Mouse (Mus musculus): ENCODE measurements around the gene Tbxa2r.

Tbxa2r gene

DNA sequence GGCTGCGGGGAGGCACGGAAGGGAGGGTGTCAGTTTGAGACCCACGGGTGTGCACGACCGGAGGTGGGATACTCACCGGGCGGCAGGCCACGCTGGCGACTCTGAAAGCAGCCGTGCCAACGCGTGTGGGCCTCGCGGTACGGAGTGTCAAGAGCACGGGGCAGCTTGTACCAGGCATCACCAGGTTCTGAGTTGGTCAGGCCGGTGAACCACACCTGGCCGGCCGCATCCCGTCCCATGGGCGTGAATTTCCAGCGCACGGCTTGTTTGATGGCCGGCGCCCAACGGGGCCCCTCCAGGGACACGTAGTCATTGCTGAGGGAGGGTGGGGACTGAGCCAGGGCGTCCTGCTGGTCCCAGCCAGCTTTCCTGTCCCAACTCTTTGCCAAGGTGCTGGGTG is 36.1 kb downstream of the Tbxa2r start:
- DNase-seq (ENCODE audit: low spot score in 2 of 2), result no peak

DNA sequence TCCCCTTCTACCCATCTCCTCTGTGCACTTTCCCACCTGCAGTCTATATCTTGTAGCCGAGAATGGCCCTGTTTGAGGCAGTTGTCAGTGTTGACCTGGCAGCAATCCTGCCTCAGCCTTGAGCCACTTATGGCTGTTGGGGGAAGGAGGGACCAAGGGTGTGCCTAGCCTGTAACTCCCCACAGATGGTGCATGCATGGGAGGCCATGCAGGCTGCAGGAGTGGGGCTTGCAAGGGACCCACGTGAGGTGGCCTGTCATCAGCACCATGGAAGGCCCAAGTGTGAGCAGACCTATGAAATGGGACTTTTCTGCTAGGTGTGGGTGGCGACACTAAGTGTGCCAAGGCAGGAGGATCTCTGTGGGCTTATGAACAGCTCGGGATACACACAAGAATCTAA is 36.5 kb downstream of the Tbxa2r start:
- DNase-seq (ENCODE audit: low spot score in 2 of 2), result no peak

DNA sequence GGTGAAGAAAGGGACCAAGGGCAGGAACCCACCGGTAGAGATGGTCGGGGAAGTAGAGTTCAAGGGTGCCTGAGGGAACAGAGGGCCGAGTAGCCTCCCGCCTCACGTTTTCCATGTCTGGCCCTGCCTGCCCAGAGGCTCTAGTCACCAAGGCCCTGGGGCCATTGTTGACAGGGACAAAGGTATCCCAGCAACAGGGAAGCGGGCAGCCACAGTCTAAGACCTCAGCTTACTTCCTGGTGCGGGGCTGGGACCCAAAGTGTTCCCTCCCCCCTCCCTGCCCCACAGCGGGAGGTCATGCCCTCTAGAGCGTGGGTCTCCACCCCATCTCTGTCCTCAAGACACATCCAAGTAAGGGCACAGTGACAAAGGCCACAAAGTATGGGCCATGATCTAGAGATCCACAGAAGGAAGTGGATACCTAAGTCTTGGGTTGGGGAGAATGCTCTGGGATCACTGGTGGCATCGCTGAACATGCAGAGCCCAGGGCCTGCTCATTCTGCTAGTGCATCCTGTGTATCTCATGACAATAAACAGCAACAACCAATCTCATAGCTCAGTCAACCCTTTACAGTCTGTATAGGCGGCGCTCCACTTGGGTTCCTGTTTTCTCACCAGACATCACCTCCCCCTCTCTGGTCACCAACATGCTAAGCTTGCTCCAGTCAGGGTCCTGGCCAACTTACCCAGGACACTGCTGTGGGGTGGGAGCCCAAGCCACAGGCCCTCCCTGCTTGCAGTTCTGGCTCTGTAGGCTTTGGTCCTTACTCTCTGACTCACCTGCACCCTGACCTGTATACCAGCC is 37.3 kb downstream of the Tbxa2r start, which contains the start of gene 4930404N11Rik:
TSS of gene 4930404N11Rik (minus strand) at position 145 of the 805 bp plus-strand sequence.
- no peak for DNase-seq (ENCODE audit: low spot score in 2 of 2)

DNA sequence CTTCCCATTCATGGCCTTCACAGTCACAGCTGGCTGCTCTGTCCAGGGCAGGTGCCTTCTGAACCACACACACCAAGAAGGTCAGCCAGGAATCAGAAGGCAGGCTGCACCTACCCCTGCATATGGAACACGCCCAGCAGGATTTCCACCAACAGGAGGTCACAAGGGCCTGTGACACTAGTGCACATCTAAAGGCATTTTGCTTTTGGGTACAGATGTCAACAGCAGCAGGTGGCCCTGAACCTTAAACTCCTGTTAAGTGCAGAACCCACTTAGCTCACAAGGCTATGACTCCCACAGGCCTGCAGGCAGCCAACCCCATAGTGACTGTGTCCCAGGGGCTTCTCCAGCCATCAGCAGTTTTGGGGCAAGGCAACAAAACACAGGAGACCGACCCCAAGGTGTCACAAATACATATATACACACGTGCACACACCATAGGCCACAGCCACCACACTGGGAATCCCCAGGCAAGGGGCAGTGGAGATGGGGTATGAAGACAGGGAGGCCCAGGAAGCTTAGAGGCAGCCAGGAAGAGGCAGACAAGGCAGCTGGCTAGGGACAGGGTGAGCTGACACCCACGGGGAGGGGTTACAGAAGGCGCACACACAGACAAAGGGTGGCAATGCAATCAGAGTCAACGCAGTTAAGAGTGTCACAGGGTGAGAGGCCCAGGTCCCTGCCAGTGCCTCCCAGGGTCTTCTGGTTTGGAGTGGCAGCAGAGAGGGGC is 38.1 kb downstream of the Tbxa2r start:
- DNase-seq (ENCODE audit: low spot score in 2 of 2), result no peak

DNA sequence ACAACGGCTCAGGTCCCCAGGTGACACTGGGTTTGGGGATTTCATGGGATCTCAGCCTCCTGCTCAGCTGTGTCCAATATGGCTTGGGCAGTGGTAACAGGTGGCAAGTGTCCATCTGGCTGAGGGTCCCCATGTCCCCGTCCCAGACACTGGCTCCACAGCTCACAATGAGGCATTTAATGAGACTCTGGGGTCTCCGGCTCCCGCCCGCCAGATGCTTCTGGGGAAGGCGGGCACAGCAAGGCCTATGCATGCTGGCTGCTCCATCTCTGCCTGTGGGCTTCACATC is 38.6 kb downstream of the Tbxa2r start:
- DNase-seq (ENCODE audit: low spot score in 2 of 2), result no peak

DNA sequence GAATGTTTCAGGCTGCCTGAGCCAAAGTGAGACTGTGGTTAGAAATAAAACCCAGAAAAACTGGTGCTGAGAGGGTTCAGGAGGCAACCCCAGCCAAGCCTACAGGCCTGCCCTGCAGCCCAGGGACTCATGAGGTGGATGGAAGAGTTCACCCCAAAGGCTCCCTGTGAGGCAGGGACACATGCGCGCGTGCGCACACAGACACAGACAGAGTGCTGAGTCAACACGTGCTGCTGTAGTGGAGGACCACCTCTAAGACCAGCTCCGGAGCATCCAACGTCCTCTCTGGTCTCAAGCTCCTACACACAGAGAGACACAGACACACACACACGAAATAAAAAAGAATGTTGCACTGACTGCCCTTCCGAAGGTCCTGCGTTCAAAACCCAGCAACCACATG is 46.8 kb downstream of the Tbxa2r start:
- DNase-seq (ENCODE audit: low spot score in 2 of 2), result no peak

DNA sequence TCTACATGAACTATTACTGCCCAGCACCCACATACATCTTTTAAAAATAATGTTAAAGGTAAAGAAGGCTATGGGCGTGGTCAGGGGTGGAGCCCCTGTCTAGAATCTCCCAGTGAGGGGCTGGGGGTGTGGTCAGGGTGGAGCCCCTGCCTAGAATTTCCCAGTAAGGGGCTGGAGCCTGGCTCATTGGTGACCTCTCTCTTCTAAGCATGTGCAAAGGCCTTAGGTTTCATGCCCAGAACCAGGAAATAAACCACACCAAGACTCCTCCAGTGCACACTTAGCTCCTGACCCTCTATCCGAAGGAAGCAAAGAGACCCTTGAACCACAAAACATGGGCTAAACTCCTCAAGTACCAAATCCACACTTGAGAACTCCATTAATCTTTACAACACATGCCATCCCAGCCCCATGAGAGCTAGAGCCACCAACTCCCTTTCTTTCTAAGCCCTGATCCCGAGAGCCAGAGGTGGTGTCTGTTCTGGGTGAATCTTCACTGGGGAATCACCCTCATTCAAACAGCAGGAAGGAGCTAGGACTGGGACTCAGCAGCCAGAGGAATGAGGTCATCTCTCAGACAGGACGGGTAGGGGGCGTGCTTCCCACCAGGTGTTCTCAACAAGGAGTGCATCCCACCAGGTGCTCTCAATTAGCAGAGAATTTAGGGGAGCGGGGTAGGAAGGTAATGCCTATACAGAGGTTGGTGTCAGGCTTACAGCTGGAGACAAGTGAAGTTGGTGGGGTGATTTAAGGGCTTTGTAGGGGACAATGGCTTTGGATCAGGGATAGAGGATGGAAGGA is 48.2 kb downstream of the Tbxa2r start:
- no peak for DNase-seq (ENCODE audit: low spot score in 2 of 2)

DNA sequence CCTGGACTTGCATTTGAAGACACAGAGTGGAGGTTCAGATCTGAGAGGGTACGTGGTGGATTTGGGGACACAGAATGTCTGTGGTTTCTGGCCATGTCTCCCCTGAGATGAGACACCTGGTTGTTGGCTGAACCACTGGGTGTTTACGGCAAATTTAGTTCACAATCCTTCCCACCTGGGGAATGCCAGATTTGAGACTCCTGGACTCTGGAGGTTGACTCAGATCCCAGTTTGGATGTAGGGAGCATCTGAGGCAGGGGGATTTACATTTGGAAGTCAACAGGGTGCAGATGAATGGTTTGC is 48.8 kb downstream of the Tbxa2r start:
- no peak for DNase-seq (ENCODE audit: low spot score in 2 of 2)

DNA sequence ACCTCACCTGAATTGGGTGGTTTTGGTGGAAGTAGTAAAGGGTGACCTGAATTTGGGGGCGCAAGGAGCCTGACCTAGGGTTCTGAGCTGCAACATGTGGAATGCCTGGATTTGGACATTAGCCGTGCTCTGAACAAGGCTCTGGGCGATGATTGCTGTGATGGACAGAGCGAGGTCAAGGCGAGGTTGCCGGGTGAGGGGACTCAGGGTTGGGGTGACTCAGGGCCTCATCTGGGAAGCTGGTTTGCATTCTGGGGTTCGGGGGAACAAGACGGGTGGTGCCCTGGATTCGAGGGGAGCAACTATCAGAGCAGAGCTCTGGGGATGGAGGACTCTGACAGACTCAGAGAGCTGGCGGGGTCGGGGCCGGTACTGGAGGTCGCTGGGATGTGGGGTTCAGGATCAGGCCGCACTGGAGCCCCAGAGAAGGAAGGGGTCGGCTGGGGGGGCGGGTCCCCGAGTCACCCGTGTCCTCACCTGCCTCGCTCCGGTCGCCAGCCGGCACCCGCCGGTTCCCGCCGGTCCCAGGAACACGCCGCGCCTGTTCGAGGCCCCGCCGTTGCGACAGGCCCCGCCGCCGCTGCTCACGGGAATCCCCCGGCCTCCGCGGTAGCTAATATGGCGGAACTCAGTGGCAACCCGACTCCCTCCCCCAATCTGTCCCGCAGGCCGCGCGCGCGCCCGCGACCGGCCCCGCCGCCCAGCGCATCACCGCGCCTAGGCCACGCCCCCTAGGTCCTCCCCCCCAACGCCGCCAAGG is 49.4 kb downstream of the Tbxa2r start, which contains the start of gene Fzr1:
TSS of gene Fzr1 (minus strand) at position 724 of the 760 bp plus-strand sequence.
- no peak for DNase-seq (ENCODE audit: low spot score in 2 of 2)

DNA sequence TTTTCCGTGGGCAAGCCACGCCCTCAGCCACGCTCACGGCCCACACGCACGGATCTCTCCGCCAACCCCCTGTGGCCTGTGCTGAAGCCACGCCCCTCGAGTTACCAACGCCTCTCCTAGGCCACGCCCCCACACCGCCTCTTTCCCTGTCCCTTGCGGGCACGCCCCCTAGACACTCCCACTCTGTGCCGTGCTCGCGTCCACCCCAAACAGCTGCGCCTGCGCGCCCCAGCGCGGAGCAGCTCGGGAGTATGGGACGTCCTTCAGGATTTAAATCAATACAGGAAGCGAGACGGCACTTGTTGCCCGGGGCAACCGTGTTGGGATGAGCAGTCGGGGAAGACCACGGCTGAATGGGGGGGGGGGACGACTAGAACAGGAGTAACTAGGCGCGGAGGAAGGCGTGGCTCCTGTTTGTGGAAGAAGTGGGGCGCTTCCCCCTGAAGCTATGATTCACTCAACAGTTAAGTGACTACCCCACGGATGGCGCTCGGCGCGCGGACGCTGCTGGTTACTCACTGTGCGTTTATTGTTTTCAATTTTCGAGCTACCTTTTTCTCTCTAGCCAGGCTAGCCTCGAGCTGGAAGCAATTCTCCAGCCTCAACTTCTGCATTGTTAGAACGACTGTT is 50.1 kb downstream of the Tbxa2r start:
- DNase-seq (ENCODE audit: low spot score in 2 of 2), result peak; percentile 100

DNA sequence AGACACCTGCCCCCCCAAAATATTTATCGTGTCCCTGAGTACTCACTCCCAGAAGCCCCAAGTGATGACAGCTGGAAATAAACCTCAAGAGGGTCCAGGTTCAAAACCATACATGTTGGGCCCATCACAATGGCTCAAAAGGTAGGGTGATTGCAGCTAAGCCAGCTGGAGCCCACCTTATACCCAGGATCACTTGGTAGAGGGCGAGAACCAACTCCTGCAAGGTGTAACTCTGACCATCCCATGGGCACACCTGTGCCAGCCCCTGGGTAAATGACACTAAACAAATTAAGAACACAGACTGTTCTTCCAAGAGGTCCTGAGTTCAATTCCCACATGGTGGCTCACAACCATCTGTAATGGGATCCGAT is 50.6 kb downstream of the Tbxa2r start:
- no peak for DNase-seq (ENCODE audit: low spot score in 2 of 2)

DNA sequence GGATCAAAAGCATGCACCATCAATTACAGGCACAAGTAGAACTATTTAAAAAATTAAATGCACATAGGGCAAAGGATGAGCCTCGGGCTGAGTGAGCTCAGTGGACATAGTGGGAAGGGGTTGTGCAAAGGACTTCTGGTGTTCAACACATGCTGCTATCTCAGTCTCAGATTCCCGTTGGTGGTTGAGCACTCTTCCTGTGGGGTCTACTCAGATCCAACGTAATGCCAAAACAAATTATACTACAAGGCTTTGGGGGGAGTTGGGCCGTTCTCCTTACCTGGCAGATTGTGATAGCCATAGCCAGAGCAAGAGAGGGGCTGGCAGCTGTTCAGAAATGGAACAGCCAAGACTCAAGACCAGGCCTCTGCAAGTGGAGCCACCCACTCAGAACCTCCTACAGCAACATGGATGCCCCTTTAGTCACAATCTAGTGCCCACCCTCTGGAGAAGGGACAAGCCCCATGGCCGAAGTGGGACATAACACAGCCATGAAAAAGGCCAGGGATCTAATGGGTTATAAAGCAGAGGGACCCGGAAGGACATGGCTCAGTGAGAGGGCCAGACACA is 51.4 kb downstream of the Tbxa2r start:
- no peak for DNase-seq (ENCODE audit: low spot score in 2 of 2)

DNA sequence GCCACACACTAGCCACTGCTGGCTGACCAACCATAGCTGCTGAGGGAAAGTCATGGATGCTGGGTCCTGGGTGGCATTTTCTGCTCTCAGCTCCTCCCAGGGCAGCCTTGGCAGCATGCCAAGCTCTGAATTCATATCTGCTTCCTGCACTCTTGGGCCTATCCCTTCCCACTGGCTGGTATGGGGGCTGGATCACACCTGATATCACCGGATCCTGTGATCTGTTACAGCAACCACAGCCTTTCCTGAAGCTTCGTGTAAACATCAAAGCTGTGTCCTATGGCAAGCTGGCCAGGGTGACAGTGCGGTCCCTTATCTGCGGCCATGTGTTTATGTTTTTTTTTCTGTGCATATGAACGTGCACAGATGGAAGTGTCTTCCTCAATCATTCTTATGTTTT is 53.5 kb downstream of the Tbxa2r start:
- no peak for DNase-seq (ENCODE audit: low spot score in 2 of 2)

DNA sequence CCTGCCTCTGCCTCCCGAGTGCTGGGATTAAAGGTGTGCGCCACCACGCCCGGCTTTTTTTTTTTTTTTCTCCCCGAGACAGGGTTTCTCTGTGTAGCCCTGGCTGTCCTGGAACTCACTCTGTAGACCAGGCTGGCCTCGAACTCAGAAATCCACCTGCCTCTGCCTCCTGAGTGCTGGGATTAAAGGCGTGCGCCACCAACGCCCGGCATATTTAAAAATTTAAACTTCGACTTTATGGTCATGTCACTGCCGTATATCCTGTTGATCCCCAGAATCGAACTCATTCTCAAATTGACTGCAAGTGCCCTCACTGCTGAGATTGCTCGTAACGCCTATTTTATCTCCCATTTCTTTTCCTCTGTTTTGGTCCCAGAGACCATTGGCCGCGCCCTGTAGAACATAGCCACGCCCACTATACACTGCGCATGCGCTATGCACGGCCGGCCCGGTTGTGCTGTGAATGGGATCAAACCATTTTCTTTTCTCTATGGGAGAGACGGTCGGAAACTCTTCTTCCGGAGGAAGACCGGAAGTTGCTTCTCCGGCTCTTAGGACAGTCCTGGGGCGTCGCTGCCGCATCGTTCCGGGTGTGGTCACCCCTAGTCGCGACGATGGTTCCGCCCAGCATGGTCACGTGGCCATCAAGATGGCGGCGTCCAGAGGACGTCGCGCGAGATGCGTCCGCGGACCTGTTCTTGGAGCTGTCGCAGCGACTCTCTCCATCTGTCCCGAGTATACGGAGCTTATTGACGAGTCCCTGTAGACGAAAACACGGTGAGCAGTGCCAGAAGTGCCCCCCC is 55.5 kb downstream of the Tbxa2r start, which contains the start of the genes Dohh and Gm48551:
TSS of gene Dohh (plus strand) at position 627 of the 803 bp plus-strand sequence.
TSS of gene Gm48551 (plus strand) at position 665 of the 803 bp plus-strand sequence.
- peak; percentile 98 to 99 for DNase-seq (ENCODE audit: low spot score in 2 of 2)

DNA sequence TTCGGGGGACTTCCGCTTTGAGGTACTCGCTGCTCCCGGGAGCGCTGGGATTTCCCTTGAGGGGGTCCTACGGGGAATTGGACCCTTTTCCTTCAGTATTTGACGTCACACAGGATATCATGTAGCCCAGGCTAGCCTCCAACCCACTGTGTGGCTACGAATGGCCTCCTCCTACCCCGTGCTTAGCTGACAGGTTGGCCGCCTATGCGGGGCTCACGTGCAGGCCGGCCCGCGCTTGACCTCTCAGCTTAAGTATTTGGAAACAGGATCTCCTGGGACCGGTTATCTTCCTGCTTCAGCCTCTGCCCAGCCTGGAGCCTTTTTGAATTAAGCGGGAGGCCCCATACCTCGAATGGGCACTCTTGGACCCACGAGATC is 56.1 kb downstream of the Tbxa2r start:
- no peak for DNase-seq (ENCODE audit: low spot score in 2 of 2)
